Mouse (Mus musculus) liver, embryonic 14.5 days (tissue): ENCODE measurements at regions not wholly inside any gene's neighbourhood (a gene's known extent, or its start where the extent isn't known, plus 50 kb on each side); places are given as distances from the start of the nearest gene placed in this dataset.

Experiments
- CTCF ChIP-seq: IDR thresholded peaks from 2 replicates; pipeline ENCODE4 v1.5.1; 2016; ENCODE audit warnings: antibody characterized with exemption, low read depth, control low read depth
- EP300 ChIP-seq: IDR thresholded peaks from 2 replicates; pipeline ENCODE4 v1.6.1; 2016; ENCODE audit warnings: antibody characterized with exemption, low read depth

GRCm38 (mm10) chr7:117918206-117918995 lies 197.6 kb downstream of the Rps15a start:
- TF ChIP-seq EP300 (no peak), CTCF (no peak)
